Mouse (Mus musculus): ENCODE measurements around the gene Mag.
A peak's percentile ranks its signal among the peaks of the same experiment; 100 is the strongest.

Mag gene

DNA sequence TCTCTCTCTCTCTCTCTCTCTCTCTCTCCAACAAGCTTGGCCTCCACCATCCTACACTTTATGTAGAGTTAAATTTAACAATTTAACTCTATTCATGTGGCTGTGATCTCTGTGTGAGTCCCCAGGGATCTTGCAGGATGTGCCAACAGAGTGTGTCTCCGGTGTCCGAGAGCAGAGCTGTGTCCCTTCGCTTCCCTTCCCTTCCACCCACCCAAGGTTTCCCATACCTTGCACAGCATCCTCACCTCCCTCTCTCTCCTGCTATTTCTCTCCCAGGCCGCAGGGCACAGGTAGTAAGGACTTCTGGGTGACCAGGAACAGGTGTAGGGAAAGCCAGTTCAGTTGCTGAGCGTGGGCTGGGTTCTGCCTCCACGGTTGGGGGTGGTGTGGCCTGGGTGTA lies 35.7 kb downstream of the Mag start:
- DNase-seq (ENCODE audit: low read depth, low spot score), result no peak

DNA sequence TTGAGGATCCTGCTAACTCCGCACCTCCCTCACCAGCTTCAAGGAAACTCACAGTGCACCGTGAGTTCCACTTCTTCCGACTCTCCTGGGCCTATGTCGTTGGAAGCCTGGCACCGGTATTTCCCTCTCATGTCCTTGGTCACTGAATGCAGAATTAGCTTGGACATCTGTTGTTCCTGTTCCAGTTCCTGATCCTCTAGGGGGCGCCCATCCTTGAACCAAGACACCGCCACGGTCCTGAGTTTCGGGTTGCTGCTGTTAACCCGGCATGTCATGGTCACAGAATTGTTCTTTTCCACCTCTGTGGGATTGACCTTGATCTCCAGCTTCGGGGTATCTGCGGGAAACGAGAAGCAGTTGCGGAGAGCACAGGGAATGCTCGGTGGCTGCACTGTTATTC lies 41.6 kb downstream of the Mag start:
- DNase-seq (ENCODE audit: low read depth, low spot score), result peak; percentile 24

DNA sequence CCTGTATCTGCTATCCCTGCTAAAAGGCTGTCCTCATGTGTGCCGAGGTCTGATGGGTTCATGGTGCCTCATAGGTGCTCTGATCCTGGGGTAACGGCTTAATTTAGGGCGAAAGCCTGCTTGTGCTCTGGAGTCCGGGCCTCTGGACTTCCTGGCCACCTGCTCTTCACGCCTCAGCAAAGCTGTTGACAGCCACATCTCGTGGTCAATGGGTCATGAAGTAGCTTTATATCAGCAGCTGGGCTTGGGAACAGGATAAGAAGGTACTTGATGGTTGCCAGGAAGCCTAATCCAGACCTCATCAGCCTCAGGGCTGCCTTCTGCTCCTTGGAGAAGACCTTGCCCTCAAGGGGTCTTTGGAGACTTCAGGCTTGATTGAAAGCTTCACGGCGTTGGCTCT lies 51.3 kb downstream of the Mag start:
- no peak for DNase-seq (ENCODE audit: low read depth, low spot score)

DNA sequence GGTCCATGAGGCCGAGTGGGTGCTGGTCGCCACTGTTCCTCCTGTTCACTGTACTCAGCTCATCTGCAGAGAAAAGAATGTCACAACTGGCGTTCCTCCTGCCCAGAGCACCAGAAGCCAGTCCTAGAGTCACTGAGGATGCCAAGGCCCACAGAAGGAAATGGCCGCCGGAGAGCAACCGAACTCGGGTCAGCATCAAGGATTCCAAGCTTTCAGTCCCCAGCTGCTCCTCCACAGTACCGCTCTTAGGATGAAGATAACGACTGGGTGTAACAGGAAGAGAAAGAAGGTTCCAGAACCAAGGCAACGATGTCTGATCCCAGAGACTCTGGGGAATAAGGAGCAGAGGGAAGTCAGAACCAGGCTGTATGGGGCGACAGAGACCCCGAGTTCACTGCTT lies 53.2 kb downstream of the Mag start, which contains the start of gene Ffar1:
TSS of gene Ffar1 (minus strand) at position 101 of the 400 bp plus-strand sequence.
- DNase-seq (ENCODE audit: low read depth, low spot score), result no peak

DNA sequence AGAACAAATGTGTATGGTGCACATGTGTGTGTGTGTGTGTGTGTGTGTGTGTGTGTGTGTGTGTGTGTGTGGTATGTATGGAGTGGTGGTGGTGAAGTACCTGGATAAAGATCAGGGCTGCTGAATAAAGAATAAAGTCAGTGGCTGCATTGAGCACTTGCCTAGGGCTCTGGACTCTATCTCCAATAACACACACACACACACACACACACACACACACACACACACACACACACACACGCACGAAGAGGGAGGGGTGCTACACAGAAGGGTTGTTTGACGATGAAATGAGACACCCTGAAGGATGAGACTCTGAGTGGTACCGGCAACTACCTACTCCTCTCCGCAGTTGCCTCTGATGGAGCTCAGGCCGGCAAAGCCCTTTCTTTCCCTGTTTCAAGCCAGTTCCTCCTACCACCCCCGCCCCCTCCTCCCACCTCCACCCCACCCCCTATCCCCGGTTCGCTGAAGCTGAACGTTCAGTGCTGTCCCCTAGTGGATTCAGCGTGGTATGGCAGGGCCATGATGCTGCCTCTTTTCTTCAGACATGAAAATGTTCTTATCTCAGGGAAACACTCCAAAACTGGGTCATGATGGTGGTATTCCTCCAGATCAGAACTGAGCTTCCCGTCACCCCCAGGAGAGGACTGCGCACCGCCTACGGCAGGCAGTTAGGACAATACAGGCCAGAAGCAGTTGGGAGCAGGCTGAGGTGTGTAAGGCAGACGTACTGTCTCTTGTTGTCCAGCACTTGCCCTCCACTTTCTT lies 54.9 kb downstream of the Mag start:
- DNase-seq (ENCODE audit: low read depth, low spot score), result peak; percentile 35

DNA sequence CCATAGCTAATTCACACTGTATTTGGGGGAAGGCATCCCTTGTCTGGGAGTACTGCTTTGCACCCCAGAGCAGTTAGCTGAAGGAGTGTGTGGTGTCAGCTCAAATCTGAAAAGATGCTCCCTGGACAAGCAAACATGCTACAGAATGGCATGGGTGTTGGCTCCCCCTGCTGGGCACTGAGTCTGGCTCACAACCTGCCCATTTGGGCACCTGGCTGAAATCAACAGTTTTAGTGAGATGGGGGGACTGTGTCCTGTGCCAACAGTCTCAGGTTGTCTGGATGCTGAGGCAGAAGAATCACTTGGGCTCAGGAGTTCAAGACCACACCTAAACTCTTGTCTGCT lies 55.4 kb downstream of the Mag start:
- DNase-seq (ENCODE audit: low read depth, low spot score), result peak; percentile 71

DNA sequence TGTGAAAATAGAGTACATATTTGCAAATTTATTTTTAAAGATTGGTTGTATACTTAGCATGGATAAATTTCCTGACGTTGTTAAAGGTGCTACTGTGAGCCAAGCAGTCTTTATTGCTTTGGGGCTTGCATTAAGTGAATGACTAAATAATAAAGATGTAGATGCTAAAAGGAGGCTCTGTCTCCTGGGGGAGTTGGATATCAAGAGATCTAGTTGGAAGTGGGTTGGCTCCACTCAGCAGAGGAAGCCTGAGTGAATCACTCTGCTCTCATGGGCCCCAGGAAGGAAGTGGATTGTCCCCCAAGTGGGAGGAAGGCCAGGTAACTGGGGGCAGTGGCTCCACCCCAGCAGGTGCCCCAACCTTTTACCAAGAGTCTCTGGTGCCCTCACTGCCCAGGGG lies 56.9 kb downstream of the Mag start:
- no peak for DNase-seq (ENCODE audit: low read depth, low spot score)

DNA sequence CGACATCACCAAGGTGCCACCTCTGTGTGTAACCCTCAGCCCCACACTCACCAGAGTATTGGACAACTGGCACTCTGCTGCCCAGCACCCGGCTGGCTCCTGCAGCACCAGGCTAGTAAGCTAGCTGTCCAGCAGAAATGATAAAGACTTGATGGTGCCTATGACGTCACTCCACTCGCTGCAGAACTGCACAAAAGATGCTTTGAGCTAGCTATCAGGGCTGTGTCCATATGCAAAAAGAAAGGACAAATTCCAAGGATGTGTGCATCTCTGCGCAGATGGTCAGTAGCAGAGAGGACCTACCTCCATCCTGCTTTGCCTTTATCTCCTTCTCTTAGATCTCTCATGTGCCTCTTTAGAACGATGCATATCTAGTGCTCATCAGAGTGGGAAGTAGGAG lies 58.6 kb downstream of the Mag start, which contains the start of gene Ffar3:
TSS of gene Ffar3 (minus strand) at position 101 of the 400 bp plus-strand sequence.
- no peak for DNase-seq (ENCODE audit: low read depth, low spot score)

DNA sequence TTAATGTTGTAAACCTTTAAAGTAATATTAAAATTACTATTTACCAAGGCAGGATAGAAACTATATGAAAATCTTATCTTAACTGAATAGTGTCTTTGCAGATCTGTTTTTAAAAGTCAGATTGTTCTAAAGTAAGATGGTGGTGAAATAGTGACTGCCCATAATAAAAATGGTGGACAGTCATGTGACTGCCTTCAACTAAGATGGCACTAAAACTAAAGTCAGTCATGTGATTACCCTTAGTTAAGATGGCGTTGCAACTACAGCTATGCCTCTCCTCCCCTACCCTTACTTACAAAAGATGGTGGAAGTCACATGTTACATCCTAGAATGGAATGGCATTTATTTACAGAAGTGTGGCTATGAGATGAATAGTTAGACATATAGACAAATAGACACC lies 63.3 kb downstream of the Mag start:
- no peak for DNase-seq (ENCODE audit: low read depth, low spot score)

Measured in 3T3-L1 (cell line).